Mouse (Mus musculus): Measurements from ENCODE around the gene Tagln2.

Gene Tagln2

GRCm38 (mm10) chr1:172458041-172458440 lies 41.8 kb upstream of the Tagln2 start:
- Histone ChIP-seq H3K36me3 (ENCODE audit: insufficient read depth, low read length) (no peaks in the 10 kb centered on the region), H3K27me3 (ENCODE audit: insufficient read depth, low read length) (no peaks in the 10 kb centered on the region), H3K9me3 (ENCODE audit: low read length) (peaks cover 3% of the 10 kb centered on the region; the same call in 1 of the 2 replicates), H3K4me1 (replicated peaks; ENCODE audit: low read depth, low read length) (peaks cover 36% of the 10 kb centered on the region), H3K4me3 (replicated peaks; ENCODE audit: low read length) (no peak overlapping the region)
- TF ChIP-seq NANOG (IDR thresholded peaks at IDR 0.05; ENCODE audit: borderline replicate concordance, low read length) (no peak), CTCF (conservative IDR thresholded peaks at IDR 0.05; ENCODE audit: low read length) (no peak), POU5F1 (IDR thresholded peaks at IDR 0.05; ENCODE audit: borderline replicate concordance, low read length) (no peak)

- Histone ChIP-seq H3K4me1 (replicated peaks; ENCODE audit: low read depth, low read length) (peaks cover 27% of the 10 kb centered on the region), H3K36me3 (ENCODE audit: insufficient read depth, low read length) (no peaks in the 10 kb centered on the region), H3K9me3 (ENCODE audit: low read length) (peaks cover 3% of the 10 kb centered on the region; the same call in 1 of the 2 replicates), H3K4me3 (replicated peaks; ENCODE audit: low read length) (no peak overlapping the region), H3K27me3 (ENCODE audit: insufficient read depth, low read length) (no peaks in the 10 kb centered on the region)
- no peak for TF ChIP-seq CTCF (conservative IDR thresholded peaks at IDR 0.05; ENCODE audit: low read length)
- TF ChIP-seq POU5F1 (IDR thresholded peaks at IDR 0.05; ENCODE audit: borderline replicate concordance, low read length), result no peak
- no peak for TF ChIP-seq NANOG (IDR thresholded peaks at IDR 0.05; ENCODE audit: borderline replicate concordance, low read length)
These were observed 38.2 kb upstream of the Tagln2 start for GRCm38 (mm10) chr1:172461602-172462001.

DNA sequence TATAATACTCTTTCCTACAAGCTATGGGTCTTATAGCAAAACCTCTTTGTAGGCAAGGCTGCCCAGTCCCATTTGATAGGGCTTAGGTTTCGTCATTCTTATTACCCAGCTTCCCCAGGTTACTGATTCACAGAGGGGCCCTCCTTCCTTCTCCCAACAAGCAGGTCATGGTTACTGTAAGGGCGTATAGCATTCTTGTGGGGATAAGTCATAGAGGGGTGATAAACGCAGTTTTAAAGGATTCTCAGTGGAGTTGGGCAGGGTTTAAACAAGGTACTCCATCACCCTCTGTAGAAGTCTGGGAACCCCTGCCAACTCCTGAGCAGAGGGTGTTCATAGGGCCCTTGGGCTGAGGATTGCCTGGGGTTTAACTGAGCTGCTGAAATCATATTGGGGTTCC lies 37.3 kb upstream of the Tagln2 start:
- TF ChIP-seq CTCF (conservative IDR thresholded peaks at IDR 0.05; ENCODE audit: low read length), result no peak
- TF ChIP-seq NANOG (IDR thresholded peaks at IDR 0.05; ENCODE audit: borderline replicate concordance, low read length), result no peak
- TF ChIP-seq POU5F1 (IDR thresholded peaks at IDR 0.05; ENCODE audit: borderline replicate concordance, low read length), result no peak
- peaks cover under 1% of the 10 kb centered on the region; the same call in 1 of the 2 replicates for H3K9me3 ChIP-seq (ENCODE audit: low read length)
- peaks cover 32% of the 10 kb centered on the region for H3K4me1 ChIP-seq (replicated peaks; ENCODE audit: low read depth, low read length)
- no peaks in the 10 kb centered on the region for H3K27me3 ChIP-seq (ENCODE audit: insufficient read depth, low read length)
- H3K4me3 ChIP-seq (replicated peaks; ENCODE audit: low read length), result no peak overlapping the region
- no peaks in the 10 kb centered on the region for H3K36me3 ChIP-seq (ENCODE audit: insufficient read depth, low read length)

DNA sequence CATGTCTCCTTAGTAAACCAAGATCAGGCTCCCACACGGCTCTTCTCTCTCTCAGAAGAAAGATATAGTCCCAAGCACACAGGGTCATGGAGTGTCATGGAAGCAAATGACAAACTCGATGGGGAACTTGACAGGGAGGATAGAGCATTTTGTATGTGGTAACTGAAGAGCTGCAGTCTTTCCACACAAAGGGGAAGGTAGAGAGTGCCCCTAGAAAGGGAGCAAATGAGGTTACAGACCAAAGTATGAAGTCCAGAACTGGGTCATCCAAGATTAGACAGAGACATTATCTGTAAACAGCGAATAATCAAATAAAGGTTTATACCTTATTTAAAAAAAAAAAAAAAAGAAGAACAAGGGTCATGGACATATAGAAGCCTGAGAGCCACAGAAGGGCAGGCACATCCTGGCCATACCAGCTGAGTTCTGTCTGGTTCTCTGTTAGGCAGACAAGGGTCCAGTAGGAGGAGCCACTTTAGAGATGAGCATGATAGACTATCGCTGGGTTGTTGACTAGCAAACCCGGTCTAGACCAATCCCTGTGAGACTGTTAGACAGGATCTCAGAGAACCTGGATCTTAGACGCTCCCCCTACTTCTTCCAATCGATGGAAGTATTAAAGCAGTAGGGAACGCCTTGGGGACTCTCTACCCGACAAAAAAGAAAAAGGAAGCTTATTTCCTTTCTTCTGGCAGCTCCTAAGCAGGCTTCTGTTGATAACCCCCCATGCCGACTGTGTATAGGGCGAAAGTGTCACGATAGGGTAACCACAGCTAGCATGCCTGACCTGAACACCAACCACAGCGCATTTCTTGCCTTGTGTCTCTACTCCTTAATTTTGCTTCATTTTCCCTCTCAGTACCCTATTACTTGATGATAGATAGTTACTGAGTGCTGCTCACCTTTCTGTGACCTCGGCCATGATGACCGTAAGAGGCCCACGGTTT lies 36.2 kb upstream of the Tagln2 start:
- no peak overlapping the region for H3K4me3 ChIP-seq (replicated peaks; ENCODE audit: low read length)
- H3K9me3 ChIP-seq (ENCODE audit: low read length), result no peaks in the 10 kb centered on the region
- no peaks in the 10 kb centered on the region for H3K36me3 ChIP-seq (ENCODE audit: insufficient read depth, low read length)
- H3K27me3 ChIP-seq (ENCODE audit: insufficient read depth, low read length), result no peaks in the 10 kb centered on the region
- TF ChIP-seq CTCF (conservative IDR thresholded peaks at IDR 0.05; ENCODE audit: low read length) (no peak), POU5F1 (IDR thresholded peaks at IDR 0.05; ENCODE audit: borderline replicate concordance, low read length) (no peak), NANOG (IDR thresholded peaks at IDR 0.05; ENCODE audit: borderline replicate concordance, low read length) (no peak)
- H3K4me1 ChIP-seq (replicated peaks; ENCODE audit: low read depth, low read length), result peaks cover 30% of the 10 kb centered on the region

DNA sequence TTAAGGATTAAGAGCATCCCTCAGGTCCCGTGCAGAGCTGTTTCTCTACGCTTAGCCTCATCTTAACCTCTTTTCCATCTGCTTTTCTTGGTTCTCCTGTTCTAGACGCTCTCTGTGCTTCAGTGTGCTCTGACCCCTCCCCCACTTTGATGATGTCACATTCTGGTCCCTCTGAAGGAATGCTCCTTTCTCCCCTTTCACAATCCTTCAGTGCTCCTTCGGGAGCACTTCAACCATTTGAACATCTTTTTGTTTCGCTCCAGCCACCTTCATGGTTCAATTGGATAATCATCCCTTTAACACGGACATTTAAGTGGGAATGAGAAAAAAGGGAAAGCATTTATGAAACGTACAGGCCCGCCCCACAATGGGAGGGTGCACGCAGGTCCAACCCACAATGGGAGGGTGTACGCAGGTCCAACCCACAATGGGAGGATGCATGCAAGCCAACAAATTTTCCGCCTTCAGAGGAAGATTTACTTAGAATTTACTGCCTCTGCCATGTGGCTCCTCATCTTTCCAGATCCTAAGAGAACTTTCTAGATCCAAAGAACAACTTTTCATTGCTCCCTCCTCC lies 31.5 kb upstream of the Tagln2 start:
- Histone ChIP-seq H3K4me1 (replicated peaks; ENCODE audit: low read depth, low read length) (peaks cover 29% of the 10 kb centered on the region), H3K36me3 (ENCODE audit: insufficient read depth, low read length) (no peaks in the 10 kb centered on the region), H3K9me3 (ENCODE audit: low read length) (no peaks in the 10 kb centered on the region), H3K27me3 (ENCODE audit: insufficient read depth, low read length) (peaks cover 4% of the 10 kb centered on the region), H3K4me3 (replicated peaks; ENCODE audit: low read length) (peak overlapping the region; percentile 46; the same call in 1 of the 2 replicates)
- no peak for TF ChIP-seq POU5F1 (IDR thresholded peaks at IDR 0.05; ENCODE audit: borderline replicate concordance, low read length)
- no peak for TF ChIP-seq CTCF (conservative IDR thresholded peaks at IDR 0.05; ENCODE audit: low read length)
- no peak for TF ChIP-seq NANOG (IDR thresholded peaks at IDR 0.05; ENCODE audit: borderline replicate concordance, low read length)

- peaks cover 29% of the 10 kb centered on the region for H3K4me1 ChIP-seq (replicated peaks; ENCODE audit: low read depth, low read length)
- peaks cover 8% of the 10 kb centered on the region for H3K27me3 ChIP-seq (ENCODE audit: insufficient read depth, low read length)
- no peak overlapping the region for H3K4me3 ChIP-seq (replicated peaks; ENCODE audit: low read length)
- TF ChIP-seq CTCF (conservative IDR thresholded peaks at IDR 0.05; ENCODE audit: low read length) (no peak), POU5F1 (IDR thresholded peaks at IDR 0.05; ENCODE audit: borderline replicate concordance, low read length) (no peak), NANOG (IDR thresholded peaks at IDR 0.05; ENCODE audit: borderline replicate concordance, low read length) (no peak)
- H3K36me3 ChIP-seq (ENCODE audit: insufficient read depth, low read length), result no peaks in the 10 kb centered on the region
- H3K9me3 ChIP-seq (ENCODE audit: low read length), result no peaks in the 10 kb centered on the region
These were observed 30.5 kb upstream of the Tagln2 start for GRCm38 (mm10) chr1:172469373-172469772.

- Histone ChIP-seq H3K36me3 (ENCODE audit: insufficient read depth, low read length) (no peaks in the 10 kb centered on the region), H3K9me3 (ENCODE audit: low read length) (no peaks in the 10 kb centered on the region), H3K27me3 (ENCODE audit: insufficient read depth, low read length) (peaks cover 11% of the 10 kb centered on the region), H3K4me3 (replicated peaks; ENCODE audit: low read length) (no peak overlapping the region), H3K4me1 (replicated peaks; ENCODE audit: low read depth, low read length) (peaks cover 29% of the 10 kb centered on the region)
- TF ChIP-seq POU5F1 (IDR thresholded peaks at IDR 0.05; ENCODE audit: borderline replicate concordance, low read length) (no peak), CTCF (conservative IDR thresholded peaks at IDR 0.05; ENCODE audit: low read length) (no peak), NANOG (IDR thresholded peaks at IDR 0.05; ENCODE audit: borderline replicate concordance, low read length) (no peak)
These were observed 29.9 kb upstream of the Tagln2 start for GRCm38 (mm10) chr1:172469810-172470448.

DNA sequence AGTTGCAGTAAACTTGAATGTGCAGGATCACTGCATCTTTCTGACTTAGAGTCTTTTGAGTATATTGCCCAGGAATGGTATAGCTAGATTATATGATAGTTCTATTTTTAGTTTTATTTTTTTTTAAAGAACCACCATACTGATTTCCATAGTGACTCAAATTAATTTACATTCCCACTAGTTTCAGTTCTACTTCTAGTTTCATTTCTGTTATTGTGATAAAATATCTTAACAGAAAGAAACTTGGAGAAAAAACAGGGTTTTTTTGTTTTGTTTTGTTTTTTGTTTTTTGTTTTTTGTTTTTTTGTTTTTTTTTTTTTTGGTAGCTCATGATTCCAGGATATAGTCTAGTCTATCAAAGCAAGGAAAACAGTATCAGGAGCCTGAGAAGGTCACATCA lies 26.9 kb upstream of the Tagln2 start:
- TF ChIP-seq CTCF (conservative IDR thresholded peaks at IDR 0.05; ENCODE audit: low read length) (no peak), NANOG (IDR thresholded peaks at IDR 0.05; ENCODE audit: borderline replicate concordance, low read length) (no peak), POU5F1 (IDR thresholded peaks at IDR 0.05; ENCODE audit: borderline replicate concordance, low read length) (no peak)
- Histone ChIP-seq H3K4me1 (replicated peaks; ENCODE audit: low read depth, low read length) (peaks cover 10% of the 10 kb centered on the region), H3K27me3 (ENCODE audit: insufficient read depth, low read length) (peaks cover 36% of the 10 kb centered on the region)

More for the DNA sequence above, 26.9 kb upstream of the Tagln2 start:
- Histone ChIP-seq H3K4me3 (replicated peaks; ENCODE audit: low read length) (no peak overlapping the region), H3K9me3 (ENCODE audit: low read length) (no peaks in the 10 kb centered on the region), H3K36me3 (ENCODE audit: insufficient read depth, low read length) (no peaks in the 10 kb centered on the region)
